Mouse (Mus musculus) cerebellum, postnatal 4 days (tissue): ENCODE measurements at regions not wholly inside any gene's neighbourhood (a gene's known extent, or its start where the extent isn't known, plus 50 kb on each side); places are given as distances from the start of the nearest gene placed in this dataset.

ENCODE experiments used
- DNase-seq, 2 experiments: peaks; one replicate each; pipeline ENCODE4 v3.0.0; 2022; ENCODE audit warnings: low spot score in 2 of 2, mixed read lengths in 1 of 2

- no peak for DNase-seq
Measured at GRCm38 (mm10) chr14:81254343-81254838, 1270.5 kb downstream of the Olfm4 start.

- DNase-seq: no peak
Measured at GRCm38 (mm10) chr14:81255423-81255822, 1271.5 kb downstream of the Olfm4 start.

DNA sequence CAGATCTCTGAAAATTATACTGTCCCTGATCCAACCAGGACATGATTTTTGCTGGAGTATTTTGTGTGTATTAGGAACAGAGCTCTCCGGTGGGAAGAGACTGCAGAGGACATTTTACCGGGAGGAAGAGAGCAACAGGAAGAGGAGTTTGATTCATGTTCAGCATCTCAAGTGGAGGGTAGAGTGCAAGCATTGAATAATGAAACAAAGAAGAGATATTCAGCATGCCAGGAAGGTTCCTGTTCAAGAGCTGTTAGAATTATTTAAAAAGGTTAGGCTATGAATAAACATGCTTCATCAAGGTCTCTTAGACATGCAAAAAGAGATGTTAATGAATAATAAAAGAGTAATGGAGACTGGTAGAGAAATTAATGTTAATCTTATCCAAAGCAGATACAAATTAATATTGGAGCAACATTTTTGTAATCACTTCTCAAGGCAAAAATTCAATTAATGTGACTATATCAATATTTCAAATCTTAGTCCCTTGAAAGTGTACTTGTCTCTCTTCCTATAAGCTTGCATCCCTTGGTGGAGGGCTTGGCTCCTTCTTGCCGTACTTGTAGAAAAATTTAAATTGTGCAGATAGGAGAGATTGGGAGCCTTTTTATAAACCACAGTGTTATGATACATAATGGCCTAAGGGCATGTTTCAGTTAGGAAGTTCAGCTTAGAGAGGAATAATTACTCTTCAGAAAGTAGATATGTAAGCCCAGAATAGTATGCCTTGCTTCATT lies 1283.9 kb downstream of the Olfm4 start:
- DNase-seq: no peak

DNA sequence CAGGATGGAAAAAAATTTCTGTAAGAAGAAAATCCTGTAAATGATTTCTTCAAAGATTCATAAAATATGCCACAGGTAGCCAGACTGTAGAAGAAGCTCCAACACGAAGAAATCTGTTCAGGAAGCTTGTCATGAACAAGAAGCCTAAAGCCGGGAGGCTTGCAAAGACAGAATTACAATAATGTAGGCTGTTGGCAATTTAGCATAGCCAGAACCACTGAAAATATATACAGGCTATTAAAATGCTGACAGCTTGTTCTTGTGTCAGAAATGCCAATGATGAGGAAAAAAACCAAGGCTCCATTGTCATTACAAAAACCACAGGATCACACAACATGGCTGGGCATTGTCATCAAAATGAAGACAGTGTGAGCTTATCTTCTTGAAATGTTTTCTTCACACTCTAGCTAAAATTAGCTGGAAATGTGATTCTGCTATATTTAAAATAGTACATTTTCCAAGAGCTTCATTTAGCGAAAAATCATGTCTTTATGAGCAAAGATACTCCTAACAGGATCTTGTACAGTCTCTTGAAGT lies 1303.7 kb downstream of the Olfm4 start:
- DNase-seq: no peak

- DNase-seq: peak in 1 of 2 experiments; percentile 4
Measured at GRCm38 (mm10) chr14:81307160-81307559, 1323.3 kb downstream of the Olfm4 start.

- no peak for DNase-seq
Measured at GRCm38 (mm10) chr14:81341058-81341457, 1357.2 kb downstream of the Olfm4 start.

- DNase-seq: no peak
Measured at GRCm38 (mm10) chr14:81387566-81387965, 1403.7 kb downstream of the Olfm4 start.
